Mouse (Mus musculus): ENCODE results near the gene Gm21969. TPM values are rescaled to one million over a fixed set of nuclear protein-coding genes. Genes with fewer than 3 reads are reported as not detected.
A peak's percentile ranks its signal among the peaks of the same experiment; 100 is the strongest.

The Gm21969 gene
- polyA plus RNA-seq, 1 experiment: not detected

DNA sequence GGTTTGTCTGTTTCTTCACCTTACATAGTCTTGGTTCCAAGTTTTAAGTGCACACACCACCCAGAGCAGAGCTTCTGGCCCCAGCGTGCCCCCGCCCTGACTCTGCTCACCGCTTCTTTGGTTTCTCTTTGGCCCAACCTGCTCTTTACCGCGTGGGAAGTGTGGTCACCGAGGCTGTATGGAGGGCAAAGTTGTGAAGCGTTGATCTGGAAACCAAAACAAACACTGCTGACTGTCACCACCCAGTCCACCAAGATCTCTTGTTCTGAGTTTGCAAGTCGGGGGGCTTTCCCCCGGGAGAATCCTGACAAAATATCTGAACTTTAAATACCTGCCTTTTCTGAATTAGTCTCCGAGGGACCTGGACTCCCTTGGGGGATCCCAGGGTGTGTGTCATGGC, 24.0 kb upstream of the Gm21969 start:
- TF ChIP-seq POLR2A (IDR thresholded peaks at IDR 0.05; ENCODE audit: low read depth, low read length): no peak
- TF ChIP-seq CTCF (IDR thresholded peaks at IDR 0.05; ENCODE audit: extremely low read depth, insufficient read length, insufficient replicate concordance, low read depth, low read length): no peak
- peak overlapping the region; percentile 49 for H3K27ac ChIP-seq (ENCODE audit: insufficient read depth, low read depth, low read length)
- no peaks in the 10 kb centered on the region for H3K27me3 ChIP-seq (ENCODE audit: control insufficient read depth, insufficient read depth, low read length)
- peak overlapping the region; percentile 17; the same call in 1 of the 2 replicates for H3K4me3 ChIP-seq (ENCODE audit: low read depth, low read length)
- WGBS: 2% methylated on average over 10 of the region's 10 CpGs
- peaks cover 43% of the 10 kb centered on the region for H3K4me1 ChIP-seq (ENCODE audit: control insufficient read depth, insufficient read depth, insufficient read length, low read length)
- no peaks in the 10 kb centered on the region for H3K36me3 ChIP-seq (ENCODE audit: control insufficient read depth, insufficient read depth, low read length)

DNA sequence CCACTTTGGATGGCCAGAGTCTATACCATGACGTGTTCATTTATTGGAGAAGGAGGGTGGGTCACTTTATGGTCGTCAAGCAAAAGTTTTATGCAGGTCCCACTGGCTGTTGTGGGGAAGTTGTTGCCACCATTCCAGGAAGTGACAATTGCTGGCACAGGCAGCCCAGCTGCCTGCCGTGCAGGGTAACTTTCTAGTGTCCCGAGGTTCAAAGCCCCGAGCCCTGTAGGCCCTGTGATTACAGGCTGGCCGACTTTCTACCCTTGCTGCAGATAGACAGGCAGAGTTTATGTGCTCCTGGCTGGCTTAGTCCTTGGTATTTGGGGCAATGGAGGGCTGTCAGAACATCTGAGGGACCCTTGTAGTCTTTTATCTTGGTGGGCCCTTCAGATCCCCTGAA, 23.5 kb upstream of the Gm21969 start:
- TF ChIP-seq POLR2A (IDR thresholded peaks at IDR 0.05; ENCODE audit: low read depth, low read length) (no peak), CTCF (IDR thresholded peaks at IDR 0.05; ENCODE audit: extremely low read depth, insufficient read length, insufficient replicate concordance, low read depth, low read length) (no peak)
- Histone ChIP-seq H3K36me3 (ENCODE audit: control insufficient read depth, insufficient read depth, low read length) (no peaks in the 10 kb centered on the region), H3K4me3 (ENCODE audit: low read depth, low read length) (no peak overlapping the region), H3K4me1 (ENCODE audit: control insufficient read depth, insufficient read depth, insufficient read length, low read length) (peaks cover 42% of the 10 kb centered on the region), H3K27me3 (ENCODE audit: control insufficient read depth, insufficient read depth, low read length) (no peaks in the 10 kb centered on the region), H3K27ac (ENCODE audit: insufficient read depth, low read depth, low read length) (peak overlapping the region; percentile 49)
- WGBS: 10% methylated on average over 6 of the region's 6 CpGs

DNA sequence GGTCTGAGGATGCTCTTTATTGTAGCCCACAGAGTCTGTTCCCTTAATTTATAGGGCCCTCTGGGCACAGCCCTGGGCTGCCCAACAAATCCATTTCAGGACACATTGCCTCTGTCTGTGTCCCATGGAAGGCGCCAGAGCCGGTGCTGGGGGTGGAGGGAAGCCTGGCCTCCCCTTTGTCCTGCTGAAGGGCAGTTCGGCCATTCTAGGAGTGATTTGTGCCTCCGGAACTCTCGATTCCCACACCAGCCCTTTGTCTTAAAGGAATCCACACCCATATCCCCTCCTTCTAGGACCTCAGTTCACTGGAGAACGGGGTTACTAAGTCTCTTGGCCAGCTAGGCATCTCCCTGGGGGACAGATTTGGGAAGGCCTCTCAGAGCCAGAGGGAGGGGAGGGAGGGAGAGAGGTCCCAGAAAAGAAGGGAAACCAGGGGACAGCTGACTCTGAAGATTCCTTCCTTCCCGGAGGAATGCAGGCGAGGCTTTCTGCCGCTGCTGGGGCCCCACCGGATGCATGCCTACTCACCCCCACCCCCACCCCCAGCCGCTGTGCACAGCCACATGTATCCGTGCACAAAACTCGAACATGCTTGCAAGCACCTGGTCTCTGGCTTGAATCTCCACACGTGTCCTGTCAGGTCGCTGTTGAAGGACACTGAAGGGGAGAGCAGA, 22.2 kb upstream of the Gm21969 start:
- peaks cover 39% of the 10 kb centered on the region for H3K4me1 ChIP-seq (ENCODE audit: control insufficient read depth, insufficient read depth, insufficient read length, low read length)
- WGBS: 17% methylated on average over 15 of the region's 15 CpGs
- no peaks in the 10 kb centered on the region for H3K36me3 ChIP-seq (ENCODE audit: control insufficient read depth, insufficient read depth, low read length)
- H3K27me3 ChIP-seq (ENCODE audit: control insufficient read depth, insufficient read depth, low read length): no peaks in the 10 kb centered on the region
- TF ChIP-seq POLR2A (IDR thresholded peaks at IDR 0.05; ENCODE audit: low read depth, low read length): no peak
- TF ChIP-seq CTCF (IDR thresholded peaks at IDR 0.05; ENCODE audit: extremely low read depth, insufficient read length, insufficient replicate concordance, low read depth, low read length): no peak
- peak overlapping the region; percentile 28 for H3K4me3 ChIP-seq (ENCODE audit: low read depth, low read length)
- H3K27ac ChIP-seq (ENCODE audit: insufficient read depth, low read depth, low read length): peak overlapping the region; percentile 44

DNA sequence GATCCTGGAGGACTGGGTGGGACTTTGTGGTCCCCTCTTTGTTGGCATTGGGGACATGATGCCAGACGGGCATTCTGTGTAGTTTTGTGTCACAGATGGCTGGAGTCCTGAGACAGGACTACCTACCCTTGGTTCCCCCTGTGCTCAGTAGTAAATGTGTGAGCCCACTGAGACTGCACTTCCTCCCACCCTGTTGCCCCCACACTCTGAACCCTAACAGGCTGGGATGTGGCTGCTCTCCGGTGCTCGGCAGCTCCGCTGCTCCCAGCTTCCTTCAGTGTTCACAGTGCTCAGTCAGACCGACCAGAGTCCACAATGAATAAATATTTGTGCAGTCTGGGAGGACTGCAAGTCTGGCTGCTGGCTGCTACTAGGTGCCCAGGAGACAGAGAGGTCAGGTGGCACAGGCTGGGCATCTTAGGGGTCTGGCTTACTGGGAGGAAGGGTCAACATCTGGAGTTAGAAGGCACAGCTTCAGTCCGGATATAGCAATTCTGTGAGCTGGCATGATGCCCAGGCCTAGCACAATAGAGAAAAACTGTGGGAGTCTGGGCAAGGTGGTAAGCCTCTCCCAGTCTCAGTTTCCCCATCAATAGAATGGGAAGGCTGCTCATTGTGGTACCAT, 21.4 kb upstream of the Gm21969 start:
- Histone ChIP-seq H3K27ac (ENCODE audit: insufficient read depth, low read depth, low read length) (peak overlapping the region; percentile 39), H3K4me3 (ENCODE audit: low read depth, low read length) (peak overlapping the region; percentile 28)

DNA sequence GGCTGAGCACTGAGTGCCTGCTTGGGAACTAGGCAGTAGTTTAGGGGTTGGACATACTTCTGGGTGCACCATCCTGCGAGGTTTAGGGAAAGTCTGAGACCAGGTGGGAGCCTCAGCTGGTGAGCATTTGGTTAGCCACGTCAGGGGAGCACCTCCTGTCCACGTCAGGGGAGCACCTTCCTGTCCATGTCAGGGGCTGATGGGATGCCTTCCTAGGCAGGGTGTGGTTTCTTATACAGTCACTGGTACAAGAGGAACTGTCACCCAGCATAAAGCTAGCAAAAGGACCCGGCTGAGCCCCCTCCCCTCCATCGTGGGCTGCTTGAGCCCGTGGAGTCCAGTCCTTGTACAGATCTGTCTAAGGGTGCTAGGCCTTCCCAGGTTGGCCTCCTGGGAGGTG, 20.6 kb upstream of the Gm21969 start:
- WGBS: 68% methylated on average over 6 of the region's 6 CpGs
- Histone ChIP-seq H3K36me3 (ENCODE audit: control insufficient read depth, insufficient read depth, low read length) (no peaks in the 10 kb centered on the region), H3K27me3 (ENCODE audit: control insufficient read depth, insufficient read depth, low read length) (no peaks in the 10 kb centered on the region), H3K4me1 (ENCODE audit: control insufficient read depth, insufficient read depth, insufficient read length, low read length) (peaks cover 49% of the 10 kb centered on the region), H3K27ac (ENCODE audit: insufficient read depth, low read depth, low read length) (no peak overlapping the region), H3K4me3 (ENCODE audit: low read depth, low read length) (no peak overlapping the region)
- no peak for TF ChIP-seq POLR2A (IDR thresholded peaks at IDR 0.05; ENCODE audit: low read depth, low read length)

More for the DNA sequence above, 21.4 kb upstream of the Gm21969 start:
- no peaks in the 10 kb centered on the region for H3K36me3 ChIP-seq (ENCODE audit: control insufficient read depth, insufficient read depth, low read length)
- H3K4me1 ChIP-seq (ENCODE audit: control insufficient read depth, insufficient read depth, insufficient read length, low read length): peaks cover 43% of the 10 kb centered on the region
- 10% methylated on average over 6 of the region's 6 CpGs for WGBS
- TF ChIP-seq POLR2A (IDR thresholded peaks at IDR 0.05; ENCODE audit: low read depth, low read length): no peak
- no peaks in the 10 kb centered on the region for H3K27me3 ChIP-seq (ENCODE audit: control insufficient read depth, insufficient read depth, low read length)

DNA sequence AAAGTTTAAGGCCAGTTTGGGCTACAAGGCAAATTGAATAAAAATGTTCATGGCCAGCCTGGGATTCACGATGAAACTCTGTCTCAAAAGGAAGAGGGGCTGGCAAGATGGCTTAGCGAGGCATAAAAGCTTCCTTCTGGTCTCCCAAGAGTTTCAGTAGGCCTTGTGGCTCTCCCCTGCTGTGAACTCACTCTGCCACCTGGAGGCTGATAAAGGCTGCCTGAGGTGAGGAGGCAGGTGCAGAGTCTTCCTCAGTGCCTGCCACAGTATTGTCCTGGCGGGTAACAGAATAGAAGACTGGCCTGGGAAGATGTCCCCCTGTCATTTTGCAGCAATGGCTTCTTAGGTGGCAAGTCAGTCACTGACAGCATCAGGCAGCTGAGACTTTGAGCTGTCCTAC, 20.1 kb upstream of the Gm21969 start:
- Histone ChIP-seq H3K4me1 (ENCODE audit: control insufficient read depth, insufficient read depth, insufficient read length, low read length) (peaks cover 54% of the 10 kb centered on the region), H3K27me3 (ENCODE audit: control insufficient read depth, insufficient read depth, low read length) (no peaks in the 10 kb centered on the region), H3K4me3 (ENCODE audit: low read depth, low read length) (no peak overlapping the region), H3K36me3 (ENCODE audit: control insufficient read depth, insufficient read depth, low read length) (no peaks in the 10 kb centered on the region), H3K27ac (ENCODE audit: insufficient read depth, low read depth, low read length) (no peak overlapping the region)
- 54% methylated on average over 3 of the region's 3 CpGs for WGBS
- no peak for TF ChIP-seq CTCF (IDR thresholded peaks at IDR 0.05; ENCODE audit: extremely low read depth, insufficient read length, insufficient replicate concordance, low read depth, low read length)

DNA sequence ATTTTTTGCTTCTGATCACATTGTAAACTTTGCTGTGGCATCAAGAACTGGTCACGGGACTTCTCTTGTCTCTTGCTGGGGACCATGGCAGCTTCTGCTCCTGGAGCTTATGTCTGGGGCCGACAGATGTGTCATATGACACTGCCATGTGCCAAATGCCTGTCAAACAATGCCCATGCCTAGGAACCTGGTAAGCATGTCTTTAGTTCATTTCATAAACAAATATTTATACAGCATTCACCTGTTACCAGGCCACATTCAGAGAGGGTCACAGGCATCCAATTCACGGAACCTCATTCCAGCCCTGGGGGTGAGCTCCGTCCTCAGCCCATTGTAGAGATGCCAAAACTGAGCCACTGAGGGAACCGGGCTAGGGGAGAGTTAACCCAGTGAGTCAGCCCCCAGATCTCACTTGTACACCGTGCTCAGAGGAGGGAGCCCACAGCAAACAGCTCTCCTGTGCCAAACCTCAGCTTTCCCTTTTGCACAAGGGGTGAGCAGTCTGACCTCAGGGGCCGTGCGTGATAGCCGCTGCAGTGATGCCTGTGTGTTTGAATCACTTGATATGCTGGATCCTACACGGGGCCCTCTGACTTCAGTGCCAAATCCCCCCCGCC, 19.2 kb upstream of the Gm21969 start:
- H3K36me3 ChIP-seq (ENCODE audit: control insufficient read depth, insufficient read depth, low read length): no peaks in the 10 kb centered on the region
- no peak for TF ChIP-seq POLR2A (IDR thresholded peaks at IDR 0.05; ENCODE audit: low read depth, low read length)
- no peak for TF ChIP-seq CTCF (IDR thresholded peaks at IDR 0.05; ENCODE audit: extremely low read depth, insufficient read length, insufficient replicate concordance, low read depth, low read length)
- no peaks in the 10 kb centered on the region for H3K27me3 ChIP-seq (ENCODE audit: control insufficient read depth, insufficient read depth, low read length)
- H3K27ac ChIP-seq (ENCODE audit: insufficient read depth, low read depth, low read length): no peak overlapping the region
- peaks cover 53% of the 10 kb centered on the region for H3K4me1 ChIP-seq (ENCODE audit: control insufficient read depth, insufficient read depth, insufficient read length, low read length)
- no peak overlapping the region for H3K4me3 ChIP-seq (ENCODE audit: low read depth, low read length)
- 73% methylated on average over 11 of the region's 11 CpGs for WGBS

Measured in small intestine, adult 2 months (tissue).